In genomic region chr9:100463771-100464170, GRCm38 (mm10) we compare ENCODE assay signal across 26 mouse cellular contexts. TPM values are rescaled to one million over a fixed set of nuclear protein-coding genes. Genes with fewer than 3 reads are reported as not detected.
A peak's percentile ranks its signal among the peaks of the same experiment; 100 is the strongest.
DNase-seq lines count a peak whose midpoint lies in the region; ATAC-seq lines count a peak whose summit lies in the region.
"Had no signal": no experiment of that assay in that cellular context is flagged by ENCODE, and none has a peak within 500 bp of the region (broad histone marks: within the 10 kb centered on the region; RNA-seq: fewer than 3 reads in every experiment).

No protein-coding gene starts in this region.

- H3K4me2 ChIP-seq in forebrain, embryonic 11.5 days (ENCODE audit: low read depth, low read length, severe bottlenecking), result no peak overlapping the region
- no peak overlapping the region for H3K4me2 ChIP-seq in forebrain, embryonic 13.5 days
- H3K4me2 ChIP-seq in hindbrain, embryonic 12.5 days (replicated peaks), result no peak overlapping the region
- H3K4me2 ChIP-seq: embryonic facial prominence, embryonic 15.5 days; hindbrain, embryonic 13.5 days; intestine, embryonic 15.5 days had no signal

- no peak overlapping the region for H3K27ac ChIP-seq in forebrain, embryonic 11.5 days (ENCODE audit: low read depth, low read length)
- no peak overlapping the region for H3K27ac ChIP-seq in forebrain, embryonic 13.5 days
- no peak overlapping the region for H3K27ac ChIP-seq in hindbrain, embryonic 12.5 days
- H3K27ac ChIP-seq: embryonic facial prominence, embryonic 15.5 days; forebrain, embryonic 10.5 days; hindbrain, embryonic 13.5 days; hindbrain, postnatal 0 days; intestine, embryonic 15.5 days had no signal

- no peak overlapping the region for H3K4me3 ChIP-seq in forebrain, embryonic 11.5 days (ENCODE audit: low read depth, low read length)
- no peak overlapping the region for H3K4me3 ChIP-seq in forebrain, embryonic 13.5 days
- no peak overlapping the region for H3K4me3 ChIP-seq in hindbrain, embryonic 12.5 days
- H3K4me3 ChIP-seq: embryonic facial prominence, embryonic 15.5 days; erythroblast, embryonic 14.5 days; forebrain, embryonic 10.5 days; hindbrain, embryonic 13.5 days; intestine, embryonic 15.5 days had no signal

- H3K36me3 ChIP-seq in forebrain, embryonic 11.5 days (ENCODE audit: control insufficient read depth, insufficient read depth, low read length), result no peaks in the 10 kb centered on the region
- peaks cover 2% of the 10 kb centered on the region; the same call in 1 of the 2 replicates for H3K36me3 ChIP-seq in forebrain, embryonic 13.5 days (ENCODE audit: poor library complexity, severe bottlenecking)
- peaks cover 3% of the 10 kb centered on the region; the same call in 1 of the 2 replicates for H3K36me3 ChIP-seq in hindbrain, embryonic 12.5 days
- H3K36me3 ChIP-seq: intestine, embryonic 15.5 days had no signal

- peak; percentile 39 for DNase-seq in forebrain, embryonic 11.5 days (ENCODE audit: low spot score)
- DNase-seq in 416B (ENCODE audit: low read depth) (peak; percentile 59), ZHBTc4 (ENCODE audit: low read depth, low spot score) (peak; percentile 23)
- DNase-seq in thymus, postnatal 14 days, result no peak
- DNase-seq: adrenal gland, adult 2 months; adrenal gland, postnatal 25 days; cerebellum, adult 18-20 months; cerebellum, postnatal 14 days; embryo, embryonic 11 days; gastrocnemius, postnatal 36 days; heart, postnatal 10 days; heart, postnatal 4 days; kidney, adult 2 months had no signal

- H3K4me1 ChIP-seq in forebrain, embryonic 11.5 days (replicated peaks; ENCODE audit: control insufficient read depth, insufficient read depth, low read length), result no peaks in the 10 kb centered on the region
- H3K4me1 ChIP-seq in forebrain, embryonic 13.5 days, result peaks cover 8% of the 10 kb centered on the region
- 0 out of 2 replicates have a peak, but pooled peaks cover 3% of the 10 kb centered on the region for H3K4me1 ChIP-seq in hindbrain, embryonic 12.5 days
- H3K4me1 ChIP-seq: forebrain, embryonic 10.5 days; intestine, embryonic 15.5 days had no signal

- 94% methylated on average over 2 of the region's 2 CpGs for WGBS in forebrain, embryonic 11.5 days
- WGBS in forebrain, embryonic 13.5 days, result 89% methylated on average over 2 of the region's 2 CpGs
- WGBS in hindbrain, embryonic 12.5 days, result 78% methylated on average over 2 of the region's 2 CpGs

- no peaks in the 10 kb centered on the region for H3K9me3 ChIP-seq in forebrain, embryonic 11.5 days (ENCODE audit: control insufficient read depth, low read length)
- no peaks in the 10 kb centered on the region for H3K9me3 ChIP-seq in forebrain, embryonic 13.5 days (replicated peaks)
- no peaks in the 10 kb centered on the region for H3K9me3 ChIP-seq in hindbrain, embryonic 12.5 days (replicated peaks)
- H3K9me3 ChIP-seq: embryonic facial prominence, embryonic 15.5 days; forebrain, embryonic 10.5 days; G1E; hindbrain, embryonic 13.5 days; intestine, embryonic 15.5 days had no signal

- H3K27me3 ChIP-seq in forebrain, embryonic 11.5 days (ENCODE audit: control insufficient read depth, insufficient read depth, low read length), result no peaks in the 10 kb centered on the region
- H3K27me3 ChIP-seq in forebrain, embryonic 13.5 days, result no peaks in the 10 kb centered on the region
- no peaks in the 10 kb centered on the region for H3K27me3 ChIP-seq in hindbrain, embryonic 12.5 days
- H3K27me3 ChIP-seq: embryonic facial prominence, embryonic 15.5 days; hindbrain, embryonic 13.5 days; intestine, embryonic 15.5 days had no signal

- no peak for ATAC-seq in forebrain, embryonic 11.5 days (replicated peaks; ENCODE audit: low FRiP score)
- ATAC-seq in forebrain, embryonic 13.5 days, result no peak
- ATAC-seq in megakaryocyte progenitor cell, adult 5-6 weeks (replicated peaks; ENCODE audit: poor library complexity), result 0 out of 2 replicates have a peak, but pooled peaks have one; percentile 13
- ATAC-seq in CD4-positive, CD25-positive, alpha-beta regulatory T cell, adult 4 months, result no peak
- ATAC-seq in hindbrain, embryonic 12.5 days (ENCODE audit: low FRiP score), result no peak
- ATAC-seq: activated CD4-positive, CD25-positive, alpha-beta regulatory T cell, adult 4 months; forebrain, embryonic 16.5 days; hindbrain, postnatal 0 days; intestine, embryonic 15.5 days had no signal

- no peak overlapping the region for H3K9ac ChIP-seq in forebrain, embryonic 11.5 days (ENCODE audit: low read length)
- no peak overlapping the region for H3K9ac ChIP-seq in forebrain, embryonic 13.5 days
- no peak overlapping the region for H3K9ac ChIP-seq in hindbrain, embryonic 12.5 days
- H3K9ac ChIP-seq: embryonic facial prominence, embryonic 15.5 days; hindbrain, embryonic 13.5 days; intestine, embryonic 15.5 days had no signal

RNA-seq across cellular contexts. Expression of gene Il20rb, which starts 22.8 kb away (rescaled TPM):
- polyA plus RNA-seq in forebrain, embryonic 11.5 days (2014; fragmentation: Nextera tagmentation; extraction: Ambion mirVana), result 1.0 and 1.3 TPM in 2 replicates
- polyA plus RNA-seq in forebrain, embryonic 13.5 days (2015; fragmentation: Nextera tagmentation; extraction: Ambion mirVana), result 0.66 and 0.76 TPM in 2 replicates
- total RNA-seq in megakaryocyte progenitor cell, adult 5-6 weeks (2015), result 0.94 and 1.1 TPM in 2 replicates
- total RNA-seq in megakaryocyte progenitor cell, adult 5-6 weeks (2017), result 1.7 TPM in 2 replicates
- 1 to 10 TPM; 1.0 to 2.7 TPM for polyA plus RNA-seq in CD4-positive, CD25-positive, alpha-beta regulatory T cell, adult 4 months (2017; shearing (Covaris generic))
- 0.42 and 0.87 TPM in 2 replicates for polyA plus RNA-seq in hindbrain, embryonic 12.5 days (2016; fragmentation: Nextera tagmentation; extraction: Ambion mirVana)
